Mouse (Mus musculus): ENCODE measurements around the gene Ntn5.

DNA sequence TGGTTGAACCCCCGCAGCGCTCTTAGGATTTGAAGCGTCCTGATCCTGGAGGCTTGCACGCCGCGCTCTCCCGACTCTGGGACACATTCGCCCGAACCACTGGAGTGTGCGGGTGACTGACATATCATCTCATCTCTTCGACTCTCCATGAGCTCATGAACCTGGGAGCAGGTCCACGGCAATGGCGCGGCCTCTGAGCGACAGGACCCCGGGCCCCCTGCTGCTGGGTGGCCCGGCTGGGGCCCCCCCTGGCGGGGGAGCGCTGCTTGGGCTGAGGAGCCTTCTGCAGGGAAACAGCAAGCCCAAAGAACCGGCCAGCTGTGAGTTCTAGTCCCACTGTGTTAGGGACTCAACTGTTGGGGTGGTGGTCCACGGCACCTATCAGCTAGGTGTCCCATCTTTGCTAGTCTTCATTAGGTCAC is 21.6 kb downstream of the Ntn5 start:
- TF ChIP-seq CTCF (IDR thresholded peaks at IDR 0.05; ENCODE audit: borderline replicate concordance, extremely low read depth, insufficient read depth, insufficient read length), result no peak
- no peak for TF ChIP-seq POLR2A (IDR thresholded peaks at IDR 0.05; ENCODE audit: borderline replicate concordance, extremely low read depth, insufficient read depth, insufficient read length, poor library complexity, severe bottlenecking)
